Mouse (Mus musculus) embryonic facial prominence, embryonic 14.5 days (tissue): ENCODE data around the gene Slc33a1. TPM values are rescaled to one million over a fixed set of nuclear protein-coding genes. Genes with fewer than 3 reads are reported as not detected.

Experiments
- ATAC-seq: fragments of 200-750 bp; cut with Nextera tagmentation; 2 replicates; pipeline ENCODE4 v1.8.0; 2017; ENCODE audit warnings: low read depth, moderate number of reproducible peaks, moderate TSS enrichment
- DNase-seq: peaks from one replicate; pipeline ENCODE4 v3.0.0-alpha.2; 2015; ENCODE audit warnings: low spot score
- H3K27ac ChIP-seq: fragments of 300-500 bp; sonication (generic); replicated peaks from 2 replicates; pipeline ENCODE4 v1.5.1; 2014; ENCODE audit warnings: low read depth, mild to moderate bottlenecking, low read length, moderate library complexity
- H3K27me3 ChIP-seq: fragments of 300-500 bp; sonication (generic); replicated peaks from 2 replicates; pipeline ENCODE4 v1.6.1; 2014; ENCODE audit warnings: low read length; ENCODE audit not compliant: control insufficient read depth, insufficient read depth
- H3K36me3 ChIP-seq: fragments of 300-500 bp; sonication (generic); 2 replicates; pipeline ENCODE4 v1.6.1; 2014; ENCODE audit warnings: low read length, mixed read lengths; ENCODE audit not compliant: control insufficient read depth, insufficient read depth
- H3K4me1 ChIP-seq: fragments of 300-500 bp; sonication (generic); 2 replicates; pipeline ENCODE4 v1.6.1; 2014; ENCODE audit warnings: antibody characterized with exemption, low read length; ENCODE audit not compliant: control insufficient read depth, insufficient read depth
- H3K4me2 ChIP-seq: fragments of 300-500 bp; sonication (generic); 2 replicates; pipeline ENCODE4 v1.6.1; 2014; ENCODE audit warnings: low read depth, mild to moderate bottlenecking, low read length, moderate library complexity, mixed read lengths
- H3K4me3 ChIP-seq: fragments of 300-500 bp; sonication (generic); 2 replicates; pipeline ENCODE4 v1.5.1; 2014; ENCODE audit warnings: low read depth, mild to moderate bottlenecking, low read length
- H3K9ac ChIP-seq: fragments of 300-500 bp; sonication (generic); 2 replicates; pipeline ENCODE4 v1.6.1; 2014; ENCODE audit warnings: low read depth, mild to moderate bottlenecking, low read length, moderate library complexity, mixed read lengths
- H3K9me3 ChIP-seq: fragments of 300-500 bp; sonication (generic); 2 replicates; pipeline ENCODE4 v1.6.1; 2016; ENCODE audit warnings: low read length; ENCODE audit not compliant: control insufficient read depth
- whole genome bisulfite sequencing: fragments of 180-500 bp; shearing (Covaris S2); extraction: QIAGEN DNeasy Blood & Tissue Kit; methylation state at CpG from one replicate; pipeline ENCODE4 v1.1.7; 2014; 5-methylcytosine and 5-hydroxymethylcytosine counted together
- polyA plus RNA-seq: library from polyadenylated mRNA; unstranded; fragments of >200 nt; fragmentation: Nextera tagmentation; extraction: Ambion mirVana; gene quantifications from 2 replicates; pipeline ENCODE4 v1.2.1, GENCODE M21; 2014

The Slc33a1 gene
- polyA plus RNA-seq, 1 experiment from 2014 or later: 15.1 TPM

- Histone ChIP-seq H3K27ac (peak overlapping the region; percentile 87), H3K9me3 (no peaks in the 10 kb centered on the region), H3K9ac (peak overlapping the region; percentile 85), H3K27me3 (peaks cover 10% of the 10 kb centered on the region; the same call in 1 of the 2 replicates), H3K36me3 (0 out of 2 replicates have a peak, but pooled peaks cover 3% of the 10 kb centered on the region), H3K4me3 (peak overlapping the region; percentile 96), H3K4me2 (peak overlapping the region; percentile 74), H3K4me1 (peaks cover 23% of the 10 kb centered on the region)
- ATAC-seq: peak; percentile 6
- DNase-seq: peak; percentile 21
- WGBS: 6% methylated on average over 24 of the region's 25 CpGs
Measured at GRCm38 (mm10) chr3:63963421-63964099, 1.0 kb downstream of the Slc33a1 start.

- DNase-seq: no peak
- no peak overlapping the region for H3K27ac ChIP-seq
- peaks cover 19% of the 10 kb centered on the region for H3K36me3 ChIP-seq
- no peak for ATAC-seq
- no peak overlapping the region for H3K4me3 ChIP-seq
- WGBS: 79% methylated on average over 3 of the region's 3 CpGs
- H3K4me2 ChIP-seq: no peak overlapping the region
- H3K4me1 ChIP-seq: no peaks in the 10 kb centered on the region
- H3K9ac ChIP-seq: no peak overlapping the region
- H3K9me3 ChIP-seq: no peaks in the 10 kb centered on the region
- no peaks in the 10 kb centered on the region for H3K27me3 ChIP-seq
Measured at GRCm38 (mm10) chr3:63949837-63950236, 14.7 kb downstream of the Slc33a1 start.

GRCm38 (mm10) chr3:63941204-63941850 is 23.2 kb downstream of the Slc33a1 start:
- 92% methylated on average over 2 of the region's 2 CpGs for WGBS
- ATAC-seq: no peak
- H3K27ac ChIP-seq: no peak overlapping the region

GRCm38 (mm10) chr3:63938928-63939327 is 25.6 kb downstream of the Slc33a1 start:
- DNase-seq: no peak
- ATAC-seq: no peak
- no peaks in the 10 kb centered on the region for H3K9me3 ChIP-seq
- H3K4me3 ChIP-seq: no peak overlapping the region
- 88% methylated on average over 2 of the region's 2 CpGs for WGBS
- H3K9ac ChIP-seq: no peak overlapping the region
- H3K27ac ChIP-seq: no peak overlapping the region
- H3K36me3 ChIP-seq: peaks cover 18% of the 10 kb centered on the region
- no peaks in the 10 kb centered on the region for H3K27me3 ChIP-seq
- no peak overlapping the region for H3K4me2 ChIP-seq
- no peaks in the 10 kb centered on the region for H3K4me1 ChIP-seq

More at GRCm38 (mm10) chr3:63941204-63941850, 23.2 kb downstream of the Slc33a1 start:
- no peaks in the 10 kb centered on the region for H3K9me3 ChIP-seq
- no peak overlapping the region for H3K9ac ChIP-seq
- H3K4me3 ChIP-seq: no peak overlapping the region
- no peaks in the 10 kb centered on the region for H3K4me1 ChIP-seq
- H3K4me2 ChIP-seq: no peak overlapping the region
- peaks cover 26% of the 10 kb centered on the region for H3K36me3 ChIP-seq
- no peak for DNase-seq
- H3K27me3 ChIP-seq: no peaks in the 10 kb centered on the region

GRCm38 (mm10) chr3:63928878-63929859 is 35.4 kb downstream of the Slc33a1 start, which contains the start of gene E130311K13Rik:
Gene E130311K13Rik, minus strand, starts transcription at chr3:63929472.
- 5% methylated on average over 36 of the region's 48 CpGs for WGBS
- ATAC-seq: peak; percentile 98
- H3K9ac ChIP-seq: peak within 1 kb of the TSS; percentile 97

GRCm38 (mm10) chr3:63919634-63920033 is 44.9 kb downstream of the Slc33a1 start:
- Histone ChIP-seq H3K36me3 (peaks cover 54% of the 10 kb centered on the region), H3K4me1 (no peaks in the 10 kb centered on the region), H3K4me3 (no peak overlapping the region), H3K9me3 (no peaks in the 10 kb centered on the region), H3K4me2 (no peak overlapping the region), H3K9ac (no peak overlapping the region), H3K27me3 (no peaks in the 10 kb centered on the region), H3K27ac (no peak overlapping the region)
- WGBS: 64% methylated on average over 3 of the region's 3 CpGs
- no peak for ATAC-seq
- no peak for DNase-seq

More at GRCm38 (mm10) chr3:63928878-63929859, 35.4 kb downstream of the Slc33a1 start, which contains the start of gene E130311K13Rik:
- Histone ChIP-seq H3K9me3 (no peaks in the 10 kb centered on the region), H3K36me3 (peaks cover 8% of the 10 kb centered on the region; the same call in 1 of the 2 replicates), H3K4me2 (peak within 1 kb of the TSS; percentile 74), H3K4me3 (peak within 1 kb of the TSS; percentile 82), H3K27ac (peak within 1 kb of the TSS; percentile 68), H3K4me1 (no peaks in the 10 kb centered on the region; the same call in 1 of the 2 replicates), H3K27me3 (no peaks in the 10 kb centered on the region)
- peak; percentile 89 for DNase-seq

GRCm38 (mm10) chr3:63910301-63910700 is 54.3 kb downstream of the Slc33a1 start:
- Histone ChIP-seq H3K4me1 (no peaks in the 10 kb centered on the region), H3K4me3 (no peak overlapping the region), H3K4me2 (no peak overlapping the region), H3K36me3 (peaks cover 4% of the 10 kb centered on the region; the same call in 1 of the 2 replicates), H3K27me3 (no peaks in the 10 kb centered on the region), H3K9ac (no peak overlapping the region), H3K9me3 (no peaks in the 10 kb centered on the region), H3K27ac (no peak overlapping the region)
- 84% methylated on average over 4 of the region's 4 CpGs for WGBS
- no peak for DNase-seq
- ATAC-seq: no peak

GRCm38 (mm10) chr3:63905241-63905640 is 59.3 kb downstream of the Slc33a1 start:
- H3K4me1 ChIP-seq: no peaks in the 10 kb centered on the region
- 0 out of 2 replicates have a peak, but pooled peaks cover 3% of the 10 kb centered on the region for H3K27me3 ChIP-seq
- H3K36me3 ChIP-seq: no peaks in the 10 kb centered on the region
- peak overlapping the region; percentile 60 for H3K9ac ChIP-seq
- H3K4me3 ChIP-seq: peak overlapping the region; percentile 38
- DNase-seq (peak; percentile 12), ATAC-seq (no peak)
- H3K27ac ChIP-seq: no peak overlapping the region
- H3K4me2 ChIP-seq: peak overlapping the region; percentile 63
- H3K9me3 ChIP-seq: no peaks in the 10 kb centered on the region
- 1% methylated on average over 18 of the region's 18 CpGs for WGBS
